Mouse (Mus musculus): ENCODE data around the gene Olfr1094. TPM values are rescaled to one million over a fixed set of nuclear protein-coding genes. Genes with fewer than 3 reads are reported as not detected.

Olfr1094 gene
- total RNA-seq (2021): not detected
- long read RNA-seq, experiment 1: 0 reads
- long read RNA-seq, experiment 2: 0 reads

DNA sequence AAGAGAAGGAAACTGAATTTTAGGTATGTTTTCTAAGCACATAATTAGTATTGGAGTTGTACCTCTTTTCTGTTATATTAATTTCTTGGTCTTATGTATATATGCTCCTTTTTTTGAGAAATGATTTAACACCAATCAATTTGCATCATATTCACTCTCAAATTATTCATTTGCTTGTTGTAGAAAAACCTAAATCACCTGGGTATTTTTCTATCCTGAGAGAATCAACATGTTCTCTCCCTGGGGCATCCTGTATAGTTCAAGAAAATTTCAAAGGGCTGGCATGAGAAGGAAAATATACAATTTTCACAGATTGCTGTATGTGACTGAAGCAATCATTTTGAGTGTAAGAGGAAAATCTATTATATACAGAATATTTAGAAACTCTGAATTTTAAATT lies at the start of gene Olfr1094:
Gene Olfr1094 (plus strand): TSS at position 301 of the 400 bp plus-strand sequence.
- intact Hi-C loops (cut with DNase I): no loop called here
- DNase-seq (ENCODE audit: low spot score in 2 of 2): no peak

DNA sequence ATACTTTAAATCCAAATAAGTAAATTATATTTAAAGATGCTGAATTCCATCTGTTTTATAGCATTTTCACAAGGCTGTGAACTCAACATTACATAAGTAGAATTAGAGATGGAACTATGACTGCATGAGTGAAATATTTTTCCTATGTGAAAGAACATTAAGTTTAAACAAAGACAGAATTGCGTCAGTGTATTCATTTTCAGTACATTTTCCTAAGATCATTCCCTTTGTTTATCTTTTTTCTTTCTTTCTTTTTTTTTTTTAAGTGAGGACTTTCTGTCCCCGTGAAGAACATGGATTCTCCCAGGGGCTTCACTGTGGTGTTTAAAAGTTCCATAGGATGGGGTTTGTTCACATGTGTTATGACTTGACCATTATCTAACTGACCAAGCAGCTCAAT lies 42.3 kb upstream of the Olfr1094 start, which contains the start of gene Olfr1093:
Gene Olfr1093 (plus strand): TSS at position 301 of the 400 bp plus-strand sequence.
- no peak for DNase-seq (ENCODE audit: low spot score in 2 of 2)
- intact Hi-C loops (cut with DNase I): no loop called here

DNA sequence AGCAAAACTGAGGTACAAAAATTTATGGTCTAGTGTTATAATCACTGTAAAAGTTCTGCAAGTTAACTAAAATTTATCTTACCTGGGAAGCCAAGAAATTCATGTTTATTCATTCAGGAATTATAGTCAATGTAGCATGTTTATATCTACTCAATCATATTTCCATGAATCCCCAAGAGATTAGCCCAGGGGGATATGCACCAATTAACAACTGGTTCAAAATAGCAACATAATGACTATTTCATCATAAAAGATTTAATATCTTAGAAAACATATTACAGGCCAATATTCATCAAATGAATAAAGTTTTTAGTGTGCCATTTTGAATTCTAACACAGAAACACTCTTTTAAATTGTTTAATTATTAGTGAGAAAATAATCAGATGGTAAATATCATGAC lies 14.5 kb upstream of the Olfr1094 start, which contains the start of gene Olfr141:
Gene Olfr141 (minus strand): TSS at position 101 of the 400 bp plus-strand sequence.
- intact Hi-C loops (cut with DNase I): no loop called here
- no peak for DNase-seq (ENCODE audit: low spot score in 2 of 2)

GRCm38 (mm10) chr2:86851596-86851995 lies 27.1 kb downstream of the Olfr1094 start, which contains the start of gene Olfr1095:
Gene Olfr1095, minus strand, starts transcription at chr2:86851696.
- intact Hi-C loops (cut with DNase I): no loop called here
- DNase-seq (ENCODE audit: low spot score in 2 of 2): no peak

DNA sequence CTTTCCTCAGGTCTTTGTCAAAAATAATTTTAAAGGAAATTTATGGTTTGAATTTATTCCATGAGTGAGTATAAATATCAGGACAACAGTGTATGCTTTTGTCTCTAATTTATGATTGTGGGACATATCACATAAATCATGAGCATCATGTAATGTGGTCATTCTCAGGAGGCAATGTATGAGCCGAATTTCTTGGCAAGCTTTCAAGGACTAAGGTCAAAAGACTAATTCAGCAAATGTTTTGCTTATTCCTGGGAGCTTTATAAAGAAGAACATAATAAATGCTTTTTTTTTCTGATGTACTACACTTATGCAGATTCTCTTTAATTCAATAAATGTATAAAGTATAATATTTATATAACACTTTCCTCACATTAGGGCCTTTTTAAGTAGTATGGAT lies 50.2 kb downstream of the Olfr1094 start, which contains the start of gene Gm13723:
Gene Gm13723 (minus strand): TSS at position 101 of the 400 bp plus-strand sequence.
- intact Hi-C loops (cut with DNase I): no loop called here
- DNase-seq (ENCODE audit: low spot score in 2 of 2): no peak

Other genes with a start within 250 kb of the Olfr1094 start
- gene Olfr1082, start 225.7 kb upstream of the Olfr1094 start, total RNA-seq (2021): not detected
- not detected for gene Olfr1084, start 184.9 kb upstream of the Olfr1094 start, total RNA-seq (2021)
- gene Olfr1085, start 162.6 kb upstream of the Olfr1094 start, total RNA-seq (2021): not detected
- not detected for gene Olfr1086, start 144.6 kb upstream of the Olfr1094 start, total RNA-seq (2021)
- not detected for gene Olfr1087, start 126.3 kb upstream of the Olfr1094 start, total RNA-seq (2021)
- not detected for gene Olfr1089, start 91.0 kb upstream of the Olfr1094 start, total RNA-seq (2021)
- not detected for gene Olfr1090, start 65.7 kb upstream of the Olfr1094 start, total RNA-seq (2021)
- not detected for gene Olfr1093, start 42.2 kb upstream of the Olfr1094 start, total RNA-seq (2021)
- not detected for gene Olfr141, start 14.6 kb upstream of the Olfr1094 start, total RNA-seq (2021)
- not detected for gene Olfr1095, start 27.0 kb downstream of the Olfr1094 start, total RNA-seq (2021)
- not detected for gene Gm13723, start 50.1 kb downstream of the Olfr1094 start, total RNA-seq (2021)
- gene Olfr1097, start 67.6 kb downstream of the Olfr1094 start, total RNA-seq (2021): not detected
- gene Olfr1098, start 99.9 kb downstream of the Olfr1094 start, total RNA-seq (2021): not detected
- gene Olfr1099, start 136.0 kb downstream of the Olfr1094 start, total RNA-seq (2021): not detected
- not detected for gene Olfr1100, start 155.3 kb downstream of the Olfr1094 start, total RNA-seq (2021)
- not detected for gene Olfr1101, start 166.6 kb downstream of the Olfr1094 start, total RNA-seq (2021)
- not detected for gene Olfr1102, start 173.7 kb downstream of the Olfr1094 start, total RNA-seq (2021)
- gene Olfr1104, start 202.4 kb downstream of the Olfr1094 start, total RNA-seq (2021): not detected
- gene Olfr1105, start 211.9 kb downstream of the Olfr1094 start, total RNA-seq (2021): not detected
- not detected for gene Olfr1106, start 227.6 kb downstream of the Olfr1094 start, total RNA-seq (2021)

All from left cerebral cortex, postnatal 14 days (tissue).